Mouse (Mus musculus) liver, embryonic 14 days (tissue): ENCODE data around the gene Plk5. TPM values are rescaled to one million over a fixed set of nuclear protein-coding genes. Genes with fewer than 3 reads are reported as not detected.

ENCODE experiments used
- polyA plus RNA-seq: library from polyadenylated mRNA; depleted of rRNA; stranded (reverse); fragments of >200 nt; gene quantifications from 2 replicates; pipeline ENCODE4 v1.2.3, GENCODE M21; 2012; rRNA removed

The Plk5 gene
- 0.13 and 0.15 TPM in 2 replicates for polyA plus RNA-seq

GRCm38 (mm10) chr10:80356001-80356682 is at the start of gene Plk5:
Plk5 (plus strand) TSS chr10:80356459.

GRCm38 (mm10) chr10:80320340-80320760 is 35.9 kb upstream of the Plk5 start, which contains the start of gene 2310011J03Rik:
2310011J03Rik (minus strand) TSS chr10:80320537.

GRCm38 (mm10) chr10:80329273-80330081 is 26.8 kb upstream of the Plk5 start, which contains the start of the genes Pcsk4 and Reep6:
Pcsk4 (minus strand) TSS chr10:80329498.
Reep6 (plus strand) TSS chr10:80329953.

GRCm38 (mm10) chr10:80348244-80348781 is 7.9 kb upstream of the Plk5 start, which contains the start of gene Adamtsl5:
Adamtsl5 (minus strand) TSS chr10:80348412.

GRCm38 (mm10) chr10:80387522-80387959 is 31.3 kb downstream of the Plk5 start, which contains the start of gene Mex3d:
Mex3d (minus strand) TSS chr10:80387659.

GRCm38 (mm10) chr10:80399191-80399972 is 43.1 kb downstream of the Plk5 start, which contains the start of gene Mbd3:
Mbd3 (minus strand) TSS chr10:80399550.

GRCm38 (mm10) chr10:80406684-80407501 is 50.6 kb downstream of the Plk5 start, which contains the start of gene Uqcr11:
Uqcr11 (minus strand) TSS chr10:80406830.

Other genes starting within 250 kb of the Plk5 start
- gene Stk11, start 240.7 kb upstream of the Plk5 start, polyA plus RNA-seq, result 88.1 and 91.3 TPM in 2 replicates
- gene Atp5d, start 217.8 kb upstream of the Plk5 start, polyA plus RNA-seq, result 174 and 199 TPM in 2 replicates
- gene Cbarp, start 215.6 kb upstream of the Plk5 start, polyA plus RNA-seq, result 1.4 and 1.8 TPM in 2 replicates
- 8.2 and 9.9 TPM in 2 replicates for gene Midn, start 208.2 kb upstream of the Plk5 start, polyA plus RNA-seq
- 19.1 and 20.7 TPM in 2 replicates for gene Cirbp, start 190.5 kb upstream of the Plk5 start, polyA plus RNA-seq
- gene 1600002K03Rik, start 183.5 kb upstream of the Plk5 start, polyA plus RNA-seq, result 8.6 TPM in 2 replicates
- gene Efna2, start 177.0 kb upstream of the Plk5 start, polyA plus RNA-seq, result 0.37 and 0.46 TPM in 2 replicates
- 18.1 and 18.9 TPM in 2 replicates for gene Mum1, start 130.0 kb upstream of the Plk5 start, polyA plus RNA-seq
- gene Ndufs7, start 107.3 kb upstream of the Plk5 start, polyA plus RNA-seq, result 170 and 176 TPM in 2 replicates
- gene Gamt, start 95.4 kb upstream of the Plk5 start, polyA plus RNA-seq, result 31.8 and 38.8 TPM in 2 replicates
- gene Dazap1, start 95.0 kb upstream of the Plk5 start, polyA plus RNA-seq, result 77.1 and 86.4 TPM in 2 replicates
- gene Rps15, start 64.0 kb upstream of the Plk5 start, polyA plus RNA-seq, result 2,101 and 2,143 TPM in 2 replicates
- 0.02 and 0.09 TPM in 2 replicates for gene Apc2, start 60.5 kb upstream of the Plk5 start, polyA plus RNA-seq
- gene 2310011J03Rik, start 35.9 kb upstream of the Plk5 start, polyA plus RNA-seq, result 22.5 and 25.2 TPM in 2 replicates
- 5.6 and 6.8 TPM in 2 replicates for gene Pcsk4, start 27.0 kb upstream of the Plk5 start, polyA plus RNA-seq
- 18.7 and 23.4 TPM in 2 replicates for gene Reep6, start 26.5 kb upstream of the Plk5 start, polyA plus RNA-seq
- gene Adamtsl5, start 8.0 kb upstream of the Plk5 start, polyA plus RNA-seq, result 1.6 and 1.7 TPM in 2 replicates
- gene Mex3d, start 31.2 kb downstream of the Plk5 start, polyA plus RNA-seq, result 3.0 and 3.5 TPM in 2 replicates
- gene Mbd3, start 43.1 kb downstream of the Plk5 start, polyA plus RNA-seq, result 77.4 and 79.2 TPM in 2 replicates
- 546 and 582 TPM in 2 replicates for gene Uqcr11, start 50.4 kb downstream of the Plk5 start, polyA plus RNA-seq
- 48.7 and 53.7 TPM in 2 replicates for gene Tcf3, start 77.2 kb downstream of the Plk5 start, polyA plus RNA-seq
- 0.02 TPM in 2 replicates for gene Onecut3, start 138.4 kb downstream of the Plk5 start, polyA plus RNA-seq
- 0.01 and 0.02 TPM in 2 replicates for gene Atp8b3, start 182.7 kb downstream of the Plk5 start, polyA plus RNA-seq
- gene Rexo1, start 205.1 kb downstream of the Plk5 start, polyA plus RNA-seq, result 16.8 and 19.0 TPM in 2 replicates
- 12.0 and 13.6 TPM in 2 replicates for gene Klf16, start 220.9 kb downstream of the Plk5 start, polyA plus RNA-seq
- 34.0 and 39.9 TPM in 2 replicates for gene Abhd17a, start 233.9 kb downstream of the Plk5 start, polyA plus RNA-seq
- gene Scamp4, start 246.4 kb downstream of the Plk5 start, polyA plus RNA-seq, result 16.7 and 22.6 TPM in 2 replicates
- gene Adat3, start 246.4 kb downstream of the Plk5 start, polyA plus RNA-seq, result 4.5 and 5.6 TPM in 2 replicates
- gene Gm49322, start 249.6 kb downstream of the Plk5 start, polyA plus RNA-seq, result 1.0 and 1.4 TPM in 2 replicates